Mouse (Mus musculus) intestine, embryonic 14.5 days (tissue): Measurements from ENCODE around the gene Dctpp1. TPM values are rescaled to one million over a fixed set of nuclear protein-coding genes. Genes with fewer than 3 reads are reported as not detected.

Source experiments
- ATAC-seq: fragments of 200-750 bp; cut with Nextera tagmentation; replicated peaks from 2 replicates; pipeline ENCODE4 v1.8.0; 2017; ENCODE audit warnings: low read depth, moderate number of reproducible peaks, moderate TSS enrichment, moderate library complexity; ENCODE audit not compliant: low FRiP score, low TSS enrichment
- DNase-seq: peaks from one replicate; pipeline ENCODE4 v3.0.0-alpha.2; 2018; ENCODE audit warnings: low spot score
- H3K27ac ChIP-seq: fragments of 300-500 bp; sonication (generic); 2 replicates; pipeline ENCODE4 v1.5.1; 2014; ENCODE audit warnings: low read depth, mild to moderate bottlenecking, control low read depth
- H3K27me3 ChIP-seq: fragments of 300-500 bp; sonication (generic); replicated peaks from 2 replicates; pipeline ENCODE4 v1.6.1; 2014; ENCODE audit warnings: low read length, control low read depth; ENCODE audit not compliant: control insufficient read depth, insufficient read depth
- H3K36me3 ChIP-seq: fragments of 300-500 bp; sonication (generic); 2 replicates; pipeline ENCODE4 v1.6.1; 2014; ENCODE audit warnings: low read length, control low read depth; ENCODE audit not compliant: control insufficient read depth, insufficient read depth
- H3K4me1 ChIP-seq: fragments of 300-500 bp; sonication (generic); replicated peaks from 2 replicates; pipeline ENCODE4 v1.6.1; 2014; ENCODE audit warnings: low read length, control low read depth, mixed read lengths; ENCODE audit not compliant: control insufficient read depth, insufficient read depth
- H3K4me2 ChIP-seq: fragments of 300-500 bp; sonication (generic); 2 replicates; pipeline ENCODE4 v1.6.1; 2014; ENCODE audit warnings: low read length
- H3K4me3 ChIP-seq: fragments of 300-500 bp; sonication (generic); 2 replicates; pipeline ENCODE4 v1.5.1; 2014; ENCODE audit warnings: low read depth, low read length, control low read depth, mixed read lengths
- H3K9ac ChIP-seq: fragments of 300-500 bp; sonication (generic); 2 replicates; pipeline ENCODE4 v1.6.1; 2014; ENCODE audit warnings: mild to moderate bottlenecking, low read length
- H3K9me3 ChIP-seq: fragments of 300-500 bp; sonication (generic); 2 replicates; pipeline ENCODE4 v1.6.1; 2016; ENCODE audit warnings: low read length, control low read depth; ENCODE audit not compliant: control insufficient read depth
- WGBS: fragments of 180-500 bp; shearing (Covaris S2); extraction: QIAGEN DNeasy Blood & Tissue Kit; methylation state at CpG from one replicate; pipeline ENCODE4 v1.1.7; 2014; 5-methylcytosine and 5-hydroxymethylcytosine counted together
- polyA plus RNA-seq: library from polyadenylated mRNA; unstranded; fragments of >200 nt; fragmentation: Nextera tagmentation; extraction: Ambion mirVana; gene quantifications from 2 replicates; pipeline ENCODE4 v1.2.1, GENCODE M21; 2014

Dctpp1 gene
- polyA plus RNA-seq, 1 experiment from 2014 or later: 305 TPM

DNA sequence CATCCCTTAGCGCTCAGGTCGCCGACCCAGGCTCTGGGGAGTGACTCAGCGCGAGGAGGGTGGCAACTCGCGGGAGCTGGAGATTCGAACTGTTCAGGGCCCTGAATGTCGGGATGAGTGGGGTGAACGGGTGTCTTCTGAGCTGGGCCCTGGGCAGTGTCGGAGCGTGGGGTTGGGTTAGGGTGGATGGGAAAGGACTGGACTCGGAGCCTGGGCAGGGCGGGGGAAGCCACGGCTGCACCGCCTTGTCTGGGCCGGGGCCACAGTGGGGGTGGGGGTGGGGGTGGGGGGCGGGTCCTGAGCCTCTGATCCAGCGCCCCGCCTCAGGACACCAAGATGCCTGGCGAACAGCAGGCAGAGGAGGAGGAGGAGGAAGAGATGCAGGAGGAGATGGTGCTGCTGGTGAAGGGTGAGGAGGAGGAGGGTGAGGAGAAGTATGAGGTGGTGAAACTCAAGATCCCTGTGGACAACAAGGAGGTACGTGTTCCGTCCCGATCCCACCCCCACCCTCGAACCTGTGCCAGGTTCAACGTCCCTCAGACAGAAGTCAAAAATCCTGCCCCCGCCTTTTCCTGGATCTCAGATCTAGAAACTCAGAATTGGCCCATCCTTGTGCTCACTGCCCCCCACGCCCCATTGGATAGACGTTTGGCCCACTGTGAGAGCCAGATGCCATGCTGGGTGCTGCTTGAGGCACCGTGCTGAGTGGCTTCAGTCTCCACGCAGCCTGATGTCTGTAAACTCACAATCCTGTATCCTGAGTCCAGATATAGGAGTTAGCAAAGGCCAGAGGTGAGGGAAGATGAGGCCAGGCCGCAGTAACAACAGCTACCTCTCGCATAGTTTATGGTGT is 15.6 kb downstream of the Dctpp1 start:
- H3K27ac ChIP-seq: peak overlapping the region; percentile 91
- WGBS: 8% methylated on average over 33 of the region's 33 CpGs
- peak; percentile 80 for ATAC-seq
- DNase-seq: peak; percentile 62
- H3K9ac ChIP-seq: peak overlapping the region; percentile 91
- no peaks in the 10 kb centered on the region for H3K27me3 ChIP-seq
- H3K9me3 ChIP-seq: 0 out of 2 replicates have a peak, but pooled peaks cover 2% of the 10 kb centered on the region
- peak overlapping the region; percentile 94 for H3K4me3 ChIP-seq
- peaks cover 20% of the 10 kb centered on the region for H3K4me1 ChIP-seq
- peak overlapping the region; percentile 76 for H3K4me2 ChIP-seq
- peaks cover 17% of the 10 kb centered on the region for H3K36me3 ChIP-seq

- DNase-seq: peak; percentile 95
- H3K9me3 ChIP-seq: 0 out of 2 replicates have a peak, but pooled peaks cover 2% of the 10 kb centered on the region
- H3K4me1 ChIP-seq: peaks cover 20% of the 10 kb centered on the region
- H3K9ac ChIP-seq: peak within 1 kb of the TSS; percentile 91
- no peaks in the 10 kb centered on the region for H3K27me3 ChIP-seq
- H3K27ac ChIP-seq: peak within 1 kb of the TSS; percentile 91
- peak; percentile 99 for ATAC-seq
- WGBS: 1% methylated on average over 53 of the region's 56 CpGs
- peak within 1 kb of the TSS; percentile 76 for H3K4me2 ChIP-seq
- H3K4me3 ChIP-seq: peak within 1 kb of the TSS; percentile 94
- peaks cover 12% of the 10 kb centered on the region; the same call in 1 of the 2 replicates for H3K36me3 ChIP-seq
These were observed 16.4 kb downstream of the Dctpp1 start, which contains the start of gene Zfp771 for GRCm38 (mm10) chr7:127243870-127244657. TSS of gene Zfp771 (plus strand) at chr7:127244274.

- ATAC-seq (no peak), DNase-seq (no peak)
- H3K4me3 ChIP-seq: peak overlapping the region; percentile 94
- H3K9ac ChIP-seq: peak overlapping the region; percentile 91
- H3K27me3 ChIP-seq: no peaks in the 10 kb centered on the region
- H3K36me3 ChIP-seq: peaks cover 18% of the 10 kb centered on the region
- WGBS: 30% methylated on average over 2 of the region's 2 CpGs
- peak overlapping the region; percentile 91 for H3K27ac ChIP-seq
- peak overlapping the region; percentile 76 for H3K4me2 ChIP-seq
- 0 out of 2 replicates have a peak, but pooled peaks cover 2% of the 10 kb centered on the region for H3K9me3 ChIP-seq
- peaks cover 20% of the 10 kb centered on the region for H3K4me1 ChIP-seq
These were observed 17.1 kb downstream of the Dctpp1 start for GRCm38 (mm10) chr7:127243361-127243867.

GRCm38 (mm10) chr7:127234777-127235176 is 25.7 kb downstream of the Dctpp1 start:
- Histone ChIP-seq H3K9ac (no peak overlapping the region), H3K36me3 (peaks cover 53% of the 10 kb centered on the region), H3K27ac (no peak overlapping the region), H3K4me1 (peaks cover 18% of the 10 kb centered on the region), H3K4me2 (peak overlapping the region; percentile 85), H3K4me3 (no peak overlapping the region), H3K9me3 (no peaks in the 10 kb centered on the region), H3K27me3 (no peaks in the 10 kb centered on the region)
- DNase-seq (no peak), ATAC-seq (no peak)
- 97% methylated on average over 2 of the region's 2 CpGs for WGBS

GRCm38 (mm10) chr7:127233765-127234164 is 26.7 kb downstream of the Dctpp1 start:
- WGBS: 2% methylated on average over 9 of the region's 9 CpGs
- Histone ChIP-seq H3K4me2 (peak overlapping the region; percentile 85), H3K36me3 (peaks cover 54% of the 10 kb centered on the region), H3K4me1 (peaks cover 18% of the 10 kb centered on the region), H3K4me3 (peak overlapping the region; percentile 78), H3K27ac (peak overlapping the region; percentile 98; the same call in 1 of the 2 replicates), H3K9me3 (no peaks in the 10 kb centered on the region), H3K9ac (peak overlapping the region; percentile 90), H3K27me3 (no peaks in the 10 kb centered on the region)
- ATAC-seq (no peak), DNase-seq (no peak)

DNA sequence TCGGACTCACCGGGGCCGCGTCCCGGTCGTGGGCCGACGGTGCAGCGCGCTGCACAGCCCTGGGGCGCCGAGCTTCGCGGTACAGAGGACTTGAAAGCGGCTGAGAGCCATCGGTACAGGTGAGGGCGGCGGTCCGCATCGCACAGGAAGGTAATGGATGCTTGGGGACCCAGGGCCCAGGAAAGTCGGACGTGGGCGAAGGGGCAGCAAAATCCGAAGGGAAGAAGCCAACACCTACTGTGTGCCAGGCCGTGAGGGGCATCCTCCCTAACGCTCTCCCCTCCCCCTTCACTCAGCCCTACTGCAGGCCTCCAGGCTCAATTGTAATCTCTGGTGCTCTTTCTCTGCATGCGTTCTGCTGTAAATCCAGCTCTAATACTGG is 27.1 kb downstream of the Dctpp1 start:
- Histone ChIP-seq H3K4me3 (peak overlapping the region; percentile 78), H3K9me3 (no peaks in the 10 kb centered on the region), H3K36me3 (peaks cover 50% of the 10 kb centered on the region), H3K4me2 (peak overlapping the region; percentile 85), H3K9ac (peak overlapping the region; percentile 90), H3K27ac (peak overlapping the region; percentile 98), H3K4me1 (peaks cover 18% of the 10 kb centered on the region), H3K27me3 (no peaks in the 10 kb centered on the region)
- ATAC-seq: peak; percentile 62
- no peak for DNase-seq
- under 1% methylated on average over 26 of the region's 27 CpGs for WGBS

DNA sequence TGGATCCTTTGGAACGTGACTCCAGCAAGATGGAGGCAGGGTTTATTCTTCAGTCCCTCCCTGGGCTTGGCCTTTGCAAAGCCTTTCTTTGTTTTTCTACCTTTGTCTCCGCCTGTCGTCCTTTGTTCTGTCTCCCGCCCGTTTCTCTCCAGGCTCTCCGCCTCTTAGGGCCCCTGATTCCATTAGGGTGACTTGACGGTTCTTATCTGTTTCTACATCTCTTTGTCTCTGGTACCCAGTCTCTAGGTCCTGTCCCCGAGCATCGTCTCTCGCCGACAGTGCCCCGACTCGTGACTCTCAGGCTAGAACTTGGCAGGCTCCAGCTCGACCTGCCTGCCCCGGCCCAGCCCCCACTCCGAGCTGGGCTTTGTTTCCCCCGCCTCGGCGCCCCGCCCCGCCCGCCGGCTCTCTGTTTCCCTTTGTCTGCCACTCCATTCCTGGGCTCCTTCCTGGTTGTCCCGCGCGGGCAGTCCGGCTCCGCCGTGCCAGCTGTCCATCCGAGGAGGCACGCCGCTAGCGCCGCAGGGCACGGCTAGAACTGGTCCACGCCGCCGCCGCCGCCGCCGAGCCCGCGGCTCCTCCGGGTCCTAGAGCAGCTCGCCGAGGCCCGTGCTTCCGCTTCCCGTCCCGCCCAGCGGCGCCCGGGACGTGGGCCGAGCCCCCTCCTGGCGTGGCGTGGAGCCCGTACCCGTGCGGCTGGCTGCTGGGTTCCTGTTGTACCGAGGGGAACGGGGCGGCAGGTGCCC is 27.7 kb downstream of the Dctpp1 start, which contains the start of the genes Zfp553 and Sept1:
Gene Zfp553 (plus strand): TSS at position 440 of the 746 bp plus-strand sequence.
Gene Sept1 (minus strand): TSS at position 509 of the 746 bp plus-strand sequence.
- Histone ChIP-seq H3K9ac (peak within 1 kb of the TSS; percentile 90), H3K27me3 (no peaks in the 10 kb centered on the region), H3K9me3 (no peaks in the 10 kb centered on the region), H3K4me1 (peaks cover 18% of the 10 kb centered on the region), H3K4me3 (peak within 1 kb of the TSS; percentile 78), H3K36me3 (peaks cover 45% of the 10 kb centered on the region), H3K27ac (peak within 1 kb of the TSS; percentile 98), H3K4me2 (peak within 1 kb of the TSS; percentile 85)
- DNase-seq (peak; percentile 92), ATAC-seq (peak; percentile 90)
- under 1% methylated on average over 64 of the region's 64 CpGs for WGBS
